Mouse (Mus musculus): ENCODE data around the gene Cers4. TPM values are rescaled to one million over a fixed set of nuclear protein-coding genes. Genes with fewer than 3 reads are reported as not detected.
A peak's percentile ranks its signal among the peaks of the same experiment; 100 is the strongest.

Cers4 gene
- total and polyA plus RNA-seq, 3 experiments = 7.2 to 10.1 TPM; not detected in 1

DNA sequence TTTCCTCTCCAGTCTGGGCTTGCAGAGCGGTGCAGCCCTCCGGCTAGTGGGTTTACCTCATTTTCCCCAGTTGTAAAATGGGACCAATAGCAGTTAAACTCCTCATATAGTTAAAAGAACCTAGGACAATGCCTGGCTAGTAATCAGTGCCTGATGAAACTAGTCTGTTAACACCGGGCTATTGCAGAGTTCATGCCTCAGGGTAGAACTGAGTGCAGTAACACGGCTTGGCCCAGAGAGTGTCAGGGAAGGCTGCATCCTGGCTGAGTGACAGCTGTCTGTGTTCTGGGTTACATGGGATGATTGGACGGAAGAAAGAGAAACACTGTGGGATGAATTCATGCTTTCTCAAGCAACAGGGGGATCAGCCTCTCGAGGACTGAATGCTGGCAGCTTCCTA is 3.1 kb downstream of the Cers4 start:
- DNase-seq (ENCODE audit: low read depth, low spot score) = no peak
- Histone ChIP-seq H3K9me3 (replicated peaks; ENCODE audit: insufficient read depth, low read length) (no peaks in the 10 kb centered on the region), H3K9ac (ENCODE audit: control insufficient read depth, low read depth, low read length, poor library complexity, severe bottlenecking) (no peak overlapping the region), H3K4me3 (ENCODE audit: control insufficient read depth in 1 of 2, insufficient read depth in 1 of 2, low read depth in 2 of 2, low read length in 2 of 2) (no peak overlapping the region), H3K36me3 (ENCODE audit: control insufficient read depth in 1 of 2, insufficient read depth in 2 of 2, low read length in 2 of 2) (peaks cover 0 to 9% of the 10 kb centered on the region in 2 experiments; a peak in 2 of 4 replicates), H3K27me3 (ENCODE audit: control insufficient read depth in 1 of 2, insufficient read depth in 2 of 2, low read length in 2 of 2) (no peaks in the 10 kb centered on the region), H3K79me2 (ENCODE audit: control insufficient read depth, insufficient read depth, low read length, poor library complexity) (0 out of 2 replicates have a peak, but pooled peaks cover 3% of the 10 kb centered on the region), H3K4me1 (ENCODE audit: control insufficient read depth in 1 of 2, insufficient read depth in 2 of 2, low read length in 2 of 2) (peaks cover 0 to 13% of the 10 kb centered on the region in 2 experiments; a peak in 2 of 4 replicates), H3K27ac (ENCODE audit: control insufficient read depth, low read depth, low read length) (no peak overlapping the region)
- no peak for TF ChIP-seq POLR2AphosphoS2 (IDR thresholded peaks at IDR 0.05; ENCODE audit: low read length)
- no peak for TF ChIP-seq ELF1 (IDR thresholded peaks at IDR 0.05; ENCODE audit: low read depth, low read length)
- TF ChIP-seq BHLHE40 (IDR thresholded peaks at IDR 0.05; ENCODE audit: borderline replicate concordance, low read depth, low read length) = no peak
- TF ChIP-seq MAZ (IDR thresholded peaks at IDR 0.05; ENCODE audit: low read depth, low read length) = no peak
- TF ChIP-seq HCFC1 (IDR thresholded peaks at IDR 0.05; ENCODE audit: low read depth, low read length) = no peak
- TF ChIP-seq SMC3 (IDR thresholded peaks at IDR 0.05; ENCODE audit: low read depth, low read length) = no peak
- no peak for TF ChIP-seq JUND (IDR thresholded peaks at IDR 0.05; ENCODE audit: low read depth, low read length)
- TF ChIP-seq POLR2AphosphoS5 (IDR thresholded peaks at IDR 0.05; ENCODE audit: borderline replicate concordance, low read depth, low read length) = no peak
- no peak for TF ChIP-seq USF1 (IDR thresholded peaks at IDR 0.05; ENCODE audit: low read depth, low read length)

DNA sequence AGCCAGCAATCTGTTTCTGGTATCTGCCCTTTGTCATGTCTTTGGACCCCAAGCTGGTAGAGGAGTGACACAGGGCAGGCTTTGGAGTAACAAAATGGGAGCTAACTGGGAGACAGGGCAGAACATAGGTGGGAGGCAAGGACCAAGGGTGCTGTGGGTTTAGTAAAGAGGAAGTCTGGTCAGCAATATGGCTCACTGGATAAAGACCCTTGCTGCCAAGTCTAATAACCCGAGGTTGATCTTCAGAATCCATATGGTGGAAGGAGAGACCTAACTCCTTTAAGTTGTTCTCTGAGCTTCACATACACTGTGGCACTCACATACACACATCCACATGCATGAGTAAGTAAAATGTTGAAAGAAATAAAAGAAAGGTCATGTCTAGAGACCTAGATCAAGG is 4.8 kb downstream of the Cers4 start:
- Histone ChIP-seq H3K36me3 (ENCODE audit: control insufficient read depth in 1 of 2, insufficient read depth in 2 of 2, low read length in 2 of 2) (peaks cover 0 to 9% of the 10 kb centered on the region in 2 experiments; a peak in 2 of 4 replicates), H3K27me3 (ENCODE audit: control insufficient read depth in 1 of 2, insufficient read depth in 2 of 2, low read length in 2 of 2) (no peaks in the 10 kb centered on the region), H3K9ac (ENCODE audit: control insufficient read depth, low read depth, low read length, poor library complexity, severe bottlenecking) (no peak overlapping the region), H3K9me3 (replicated peaks; ENCODE audit: insufficient read depth, low read length) (no peaks in the 10 kb centered on the region), H3K27ac (ENCODE audit: control insufficient read depth, low read depth, low read length) (no peak overlapping the region), H3K4me1 (ENCODE audit: control insufficient read depth in 1 of 2, insufficient read depth in 2 of 2, low read length in 2 of 2) (peaks cover 0 to 13% of the 10 kb centered on the region in 2 experiments; a peak in 2 of 4 replicates), H3K79me2 (ENCODE audit: control insufficient read depth, insufficient read depth, low read length, poor library complexity) (0 out of 2 replicates have a peak, but pooled peaks cover 3% of the 10 kb centered on the region), H3K4me3 (ENCODE audit: control insufficient read depth in 1 of 2, insufficient read depth in 1 of 2, low read depth in 2 of 2, low read length in 2 of 2) (no peak overlapping the region)
- peak; percentile 66 to 82 for TF ChIP-seq EP300 (IDR thresholded peaks at IDR 0.05; ENCODE audit: low read depth in 1 of 2, low read length in 2 of 2)
- TF ChIP-seq HCFC1 (IDR thresholded peaks at IDR 0.05; ENCODE audit: low read depth, low read length) = no peak
- 0 out of 2 replicates have a peak, but pooled peaks have one; percentile 16 for TF ChIP-seq TCF12 (IDR thresholded peaks at IDR 0.05; ENCODE audit: low read depth, low read length)
- TF ChIP-seq KAT2A (conservative IDR thresholded peaks at IDR 0.05; ENCODE audit: low read depth, low read length) = no peak
- TF ChIP-seq ZNF384 (IDR thresholded peaks at IDR 0.05; ENCODE audit: low read depth, low read length) = no peak
- TF ChIP-seq TBP (IDR thresholded peaks at IDR 0.05; ENCODE audit: low read depth, low read length) = no peak
- no peak for TF ChIP-seq MYC (IDR thresholded peaks at IDR 0.05; ENCODE audit: low read depth, low read length)
- no peak for TF ChIP-seq MXI1 (IDR thresholded peaks at IDR 0.05; ENCODE audit: low read depth, low read length)
- no peak for TF ChIP-seq USF1 (IDR thresholded peaks at IDR 0.05; ENCODE audit: low read depth, low read length)
- peak; percentile 41; the same call in 1 of the 2 replicates for TF ChIP-seq GATA1 (IDR thresholded peaks at IDR 0.05; ENCODE audit: low read depth, low read length)
- no peak for TF ChIP-seq ETS1 (IDR thresholded peaks at IDR 0.05; ENCODE audit: low read depth, low read length)
- TF ChIP-seq TAL1 (IDR thresholded peaks at IDR 0.05; ENCODE audit: low read length) = peak; percentile 81
- no peak for TF ChIP-seq E2F4 (IDR thresholded peaks at IDR 0.05; ENCODE audit: borderline replicate concordance, low read depth, low read length)
- no peak for TF ChIP-seq USF2 (IDR thresholded peaks at IDR 0.05; ENCODE audit: borderline replicate concordance in 1 of 2, insufficient read depth in 1 of 2, low read depth in 1 of 2, low read length in 2 of 2)
- no peak for TF ChIP-seq MAFK (IDR thresholded peaks at IDR 0.05; ENCODE audit: borderline replicate concordance, low read depth, low read length)
- DNase-seq (ENCODE audit: low read depth, low spot score) = peak; percentile 76

Data from MEL (cell line).